Mouse (Mus musculus) ES-E14 (cell line): ENCODE results near the gene Gm20715. TPM values are rescaled to one million over a fixed set of nuclear protein-coding genes. Genes with fewer than 3 reads are reported as not detected.
A peak's percentile ranks its signal among the peaks of the same experiment; 100 is the strongest.

Experiments
- DNase-seq: peaks from one replicate; pipeline ENCODE4 v3.0.0-alpha.2; 2013; ENCODE audit warnings: low read depth, low spot score
- H3K27ac ChIP-seq: 2 replicates; pipeline ENCODE4 v1.5.1; 2012; ENCODE audit warnings: low read depth, mild to moderate bottlenecking, low read length, moderate library complexity, mixed read lengths; ENCODE audit not compliant: poor library complexity, insufficient read depth, severe bottlenecking
- H3K36me3 ChIP-seq: 2 replicates; pipeline ENCODE4 v1.6.1; 2012; ENCODE audit warnings: mild to moderate bottlenecking, low read length, moderate library complexity, mixed read lengths; ENCODE audit not compliant: control insufficient read depth, poor library complexity, insufficient read depth, severe bottlenecking
- H3K4me1 ChIP-seq, 2 experiments: fragments of 150-350 bp in 1 of 2; sonication (generic) in 1 of 2; 2 replicates each; pipeline ENCODE4 v1.6.1; 2012; ENCODE audit warnings: low read length in 2 of 2, mild to moderate bottlenecking in 1 of 2, mixed read lengths in 1 of 2; ENCODE audit not compliant: control insufficient read depth in 2 of 2, insufficient read depth in 2 of 2, poor library complexity in 1 of 2
- H3K4me3 ChIP-seq, 2 experiments: fragments of 150-350 bp in 1 of 2; sonication (generic) in 1 of 2; 2 replicates each; pipeline ENCODE4 v1.5.1; 2012; ENCODE audit warnings: low read length in 2 of 2, low read depth in 1 of 2, mild to moderate bottlenecking in 1 of 2, mixed read lengths in 1 of 2; ENCODE audit not compliant: insufficient read depth in 1 of 2, poor library complexity in 1 of 2, severe bottlenecking in 1 of 2
- H3K9ac ChIP-seq: 2 replicates; pipeline ENCODE4 v1.6.1; 2012; ENCODE audit warnings: low read depth, mild to moderate bottlenecking, low read length, mixed read lengths; ENCODE audit not compliant: poor library complexity, insufficient read depth, severe bottlenecking
- H3K9me3 ChIP-seq: fragments of 150-350 bp; sonication (generic); 2 replicates; pipeline ENCODE4 v1.6.1; 2012; ENCODE audit warnings: low read depth, mild to moderate bottlenecking, low read length; ENCODE audit not compliant: control insufficient read depth, insufficient read depth
- CHD2 ChIP-seq: IDR thresholded peaks from 2 replicates; pipeline ENCODE4 v1.6.1; 2014; ENCODE audit warnings: mild to moderate bottlenecking, low read depth, low read length, inconsistent platforms
- HCFC1 ChIP-seq: IDR thresholded peaks from 2 replicates; pipeline ENCODE4 v1.6.1; 2012; ENCODE audit warnings: low read length, inconsistent platforms, borderline replicate concordance; ENCODE audit not compliant: insufficient read depth
- MAFK ChIP-seq: IDR thresholded peaks from 2 replicates; pipeline ENCODE4 v1.6.1; 2014; ENCODE audit warnings: mild to moderate bottlenecking, low read depth, low read length, inconsistent platforms; ENCODE audit not compliant: insufficient read depth
- ZC3H11A ChIP-seq: IDR thresholded peaks from 2 replicates; pipeline ENCODE4 v1.6.1; 2012; ENCODE audit warnings: low read depth, mild to moderate bottlenecking, inconsistent platforms, low read length, borderline replicate concordance
- ZNF384 ChIP-seq: IDR thresholded peaks from 2 replicates; pipeline ENCODE4 v1.6.1; 2012; ENCODE audit warnings: low read depth, low read length, inconsistent platforms
- in situ Hi-C, 2 experiments: fragments of 600-800 bp; cut with MboI; formaldehyde crosslinking; loops; one replicate each; pipeline ENCODE4 v1.15.1; 2025; ENCODE audit warnings: low sequenced_read_pairs in 2 of 2, inconsistent platforms in 1 of 2; ENCODE audit not compliant: unreplicated experiment in 2 of 2
- total RNA-seq: library from RNA; depleted of rRNA; stranded (reverse); fragments of 300-350 nt; gene quantifications from 2 replicates; pipeline ENCODE4 v1.2.3, GENCODE M21; 2012

Gene Gm20715
- total RNA-seq, 1 experiment: 0.09 TPM

DNA sequence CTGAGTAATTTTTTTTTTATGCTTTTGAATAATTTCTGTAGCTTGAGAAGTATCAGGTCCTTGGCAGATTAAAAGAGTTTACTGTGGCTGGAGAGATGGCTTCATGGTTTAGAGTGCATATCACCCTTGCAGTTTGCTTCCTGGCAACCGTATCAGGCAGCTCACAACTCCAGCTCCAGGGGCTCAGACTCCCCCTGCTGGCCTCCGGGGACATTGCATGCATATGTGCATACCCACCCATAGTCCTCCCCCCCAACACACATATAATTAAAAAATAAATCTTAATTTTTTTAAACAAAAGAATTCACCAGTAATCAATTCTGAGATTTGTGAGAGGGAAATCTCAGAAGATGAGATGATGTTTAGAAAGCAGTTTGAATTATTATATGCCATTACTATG, 20.3 kb downstream of the Gm20715 start:
- TF ChIP-seq ZC3H11A: 0 out of 2 replicates have a peak, but pooled peaks have one; percentile 26
- no peak for TF ChIP-seq CHD2
- TF ChIP-seq MAFK: no peak
- Histone ChIP-seq H3K36me3 (no peaks in the 10 kb centered on the region), H3K27ac (no peak overlapping the region), H3K9ac (no peak overlapping the region), H3K4me3 (no peak overlapping the region), H3K9me3 (no peaks in the 10 kb centered on the region), H3K4me1 (no peaks in the 10 kb centered on the region)
- DNase-seq: no peak
- in situ Hi-C loops: no loop called here

DNA sequence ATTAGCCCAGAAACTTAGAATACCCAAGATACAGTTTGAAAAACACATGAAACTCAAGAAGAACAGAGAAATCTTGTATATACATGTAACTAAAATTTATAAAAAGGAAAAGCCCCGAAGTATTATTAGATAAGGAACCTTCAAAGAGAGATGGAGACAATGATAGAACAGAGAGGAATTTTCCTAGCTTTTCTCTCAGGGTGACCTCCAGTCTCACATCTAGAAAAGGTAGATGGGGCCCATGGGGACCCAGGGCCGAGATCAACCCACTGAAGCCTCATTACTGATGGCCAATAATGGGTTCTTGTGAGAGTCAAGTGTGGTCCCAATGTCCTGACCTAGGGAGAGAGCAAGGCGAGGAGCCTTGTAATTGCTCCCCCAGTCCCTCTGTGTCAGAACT, 28.3 kb downstream of the Gm20715 start, which contains the start of gene Olfr1344:
Gene Olfr1344 (plus strand): TSS at position 301 of the 400 bp plus-strand sequence.
- TF ChIP-seq HCFC1 (no peak), CHD2 (no peak), ZNF384 (no peak), ZC3H11A (no peak), MAFK (no peak)
- Histone ChIP-seq H3K27ac (no peak within 1 kb of the TSS), H3K9ac (no peak within 1 kb of the TSS), H3K4me1 (peaks cover 0 to 7% of the 10 kb centered on the region in 2 experiments; a peak in 1 of 4 replicates), H3K36me3 (no peaks in the 10 kb centered on the region), H3K4me3 (no peak within 1 kb of the TSS), H3K9me3 (no peaks in the 10 kb centered on the region)
- in situ Hi-C loops: no loop called here
- DNase-seq: no peak

DNA sequence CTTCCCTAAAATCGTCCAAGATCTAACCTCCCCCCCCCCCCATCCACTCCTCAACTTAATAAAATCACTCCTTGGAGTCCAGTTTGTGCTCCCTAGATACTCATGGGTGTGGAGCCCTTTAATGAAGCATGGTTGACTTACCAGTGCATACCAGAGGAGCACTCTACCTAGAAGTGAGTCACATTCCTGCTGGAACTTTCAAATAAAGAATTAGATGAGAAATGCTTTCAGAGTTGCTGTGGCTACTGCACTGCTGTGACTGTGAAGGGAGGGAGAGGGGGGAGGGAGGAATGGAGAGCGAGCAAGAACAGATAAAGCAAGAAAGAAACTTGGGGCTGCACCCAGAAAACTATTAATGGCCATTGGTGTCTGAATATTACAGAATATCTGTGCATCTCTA, 31.1 kb downstream of the Gm20715 start:
- H3K9me3 ChIP-seq: no peaks in the 10 kb centered on the region
- in situ Hi-C loops: no loop called here

DNA sequence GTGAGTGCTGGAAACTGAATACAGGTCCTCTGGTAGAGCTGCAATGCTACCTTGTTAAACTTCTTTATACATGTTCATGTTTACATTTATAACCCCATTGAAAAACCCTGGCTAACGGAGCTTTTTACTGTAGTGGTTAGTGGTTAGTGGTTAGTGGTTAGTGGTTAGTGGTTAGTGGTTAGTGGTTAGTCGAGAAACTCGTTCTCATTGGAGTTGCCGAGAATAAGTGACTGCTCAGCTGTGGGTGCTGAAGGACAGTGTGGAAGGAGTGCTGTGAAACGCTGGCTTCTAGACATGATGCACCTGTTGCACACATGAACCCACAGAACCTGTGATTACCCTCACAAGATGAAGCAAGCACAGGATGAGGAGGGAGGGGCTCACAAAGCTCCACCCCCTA, 37.7 kb downstream of the Gm20715 start:
- TF ChIP-seq HCFC1 (no peak), ZNF384 (no peak), MAFK (no peak), ZC3H11A (no peak), CHD2 (no peak)
- Histone ChIP-seq H3K4me1 (no peaks in the 10 kb centered on the region), H3K27ac (no peak overlapping the region), H3K9ac (no peak overlapping the region), H3K36me3 (no peaks in the 10 kb centered on the region), H3K4me3 (no peak overlapping the region), H3K9me3 (no peaks in the 10 kb centered on the region)
- in situ Hi-C loops: no loop called here
- no peak for DNase-seq

More for the DNA sequence above, 31.1 kb downstream of the Gm20715 start:
- no peak overlapping the region for H3K4me3 ChIP-seq
- H3K27ac ChIP-seq: no peak overlapping the region
- H3K4me1 ChIP-seq: peaks cover 0 to 7% of the 10 kb centered on the region in 2 experiments; a peak in 1 of 4 replicates
- H3K9ac ChIP-seq: no peak overlapping the region
- DNase-seq: no peak
- no peaks in the 10 kb centered on the region for H3K36me3 ChIP-seq
- TF ChIP-seq HCFC1 (no peak), ZNF384 (no peak), CHD2 (no peak), MAFK (no peak), ZC3H11A (no peak)

DNA sequence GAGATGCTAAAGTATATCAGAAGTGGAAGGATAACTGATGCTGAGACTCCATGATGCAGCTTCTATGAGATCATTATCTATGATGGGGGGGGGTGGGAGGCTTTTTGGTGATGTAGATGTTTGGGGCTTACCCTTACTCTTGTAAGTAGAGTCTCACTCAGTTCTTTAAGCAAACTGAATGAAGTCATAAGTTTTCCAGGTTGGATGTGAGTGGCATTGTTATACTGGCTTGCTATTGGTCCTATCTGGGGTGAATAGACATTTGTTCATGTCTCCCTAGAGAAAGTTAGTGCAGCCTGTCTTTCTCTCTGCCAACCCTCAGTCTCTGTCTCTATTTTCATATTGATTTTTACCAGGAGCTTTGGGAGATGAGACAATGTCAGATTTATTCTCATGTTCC, 45.8 kb downstream of the Gm20715 start, which contains the start of gene Olfr1336:
Gene Olfr1336 (plus strand): TSS at position 301 of the 400 bp plus-strand sequence.
- Histone ChIP-seq H3K4me1 (no peaks in the 10 kb centered on the region), H3K9me3 (no peaks in the 10 kb centered on the region), H3K4me3 (no peak within 1 kb of the TSS), H3K9ac (no peak within 1 kb of the TSS), H3K36me3 (no peaks in the 10 kb centered on the region), H3K27ac (no peak within 1 kb of the TSS)
- no peak for DNase-seq
- no peak for TF ChIP-seq CHD2
- TF ChIP-seq MAFK: no peak
- TF ChIP-seq HCFC1: no peak
- no peak for TF ChIP-seq ZC3H11A
- TF ChIP-seq ZNF384: no peak
- in situ Hi-C loops: loop anchor here in 1 of 2 experiments (25.0 kb wide), 1 partner anchor 181 kb away; no protein-coding TSS in a partner anchor
